Mouse (Mus musculus) gastrocnemius, postnatal 25 days (tissue): Measurements from ENCODE around the gene Sh2d1b2. TPM values are rescaled to one million over a fixed set of nuclear protein-coding genes. Genes with fewer than 3 reads are reported as not detected.

Experiments used
- DNase-seq: peaks from one replicate; pipeline ENCODE4 v3.0.0; 2022
- total RNA-seq, 2 experiments: library from RNA; stranded (reverse); gene quantifications; 1 replicate in 1 of 2; 2 replicates in 1 of 2; pipeline ENCODE4 v1.2.3; 2021

Sh2d1b2 gene
- total RNA-seq, 2 experiments from 2014 or later = not detected

DNA sequence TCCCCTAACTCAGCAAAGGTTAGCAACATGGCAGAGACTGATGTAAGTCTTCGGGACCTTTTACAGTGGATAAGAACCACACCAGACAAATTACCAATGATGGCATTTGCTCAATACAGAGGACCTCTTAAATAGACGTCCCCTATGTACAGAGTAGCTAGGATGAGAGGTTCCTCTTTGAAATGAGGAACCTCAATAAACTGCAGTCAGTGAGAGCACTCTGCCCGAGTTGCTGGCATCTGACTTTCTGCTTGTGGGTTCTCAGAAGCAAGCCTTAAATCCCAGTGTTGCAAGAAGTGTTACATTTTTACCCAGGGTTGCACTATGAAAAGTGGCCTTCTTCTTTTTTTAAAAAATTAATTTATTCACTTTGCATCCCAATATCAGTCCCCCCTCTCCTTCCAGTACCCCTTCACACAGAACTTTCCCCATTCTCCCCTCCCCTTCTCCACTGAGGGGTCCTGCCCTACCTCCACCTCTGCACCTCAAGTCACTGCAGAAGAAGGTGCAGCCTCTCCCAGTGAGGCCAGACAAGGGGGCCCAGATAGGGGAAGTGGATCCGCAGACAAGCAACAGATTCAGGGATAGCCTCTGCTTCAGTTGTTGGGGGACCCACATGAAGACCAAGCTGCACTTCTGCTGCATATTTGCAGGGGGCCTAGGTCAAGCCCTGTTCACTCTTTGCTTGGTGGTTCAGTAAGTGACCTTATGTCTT, 50.0 kb downstream of the Sh2d1b2 start:
- DNase-seq = no peak

DNA sequence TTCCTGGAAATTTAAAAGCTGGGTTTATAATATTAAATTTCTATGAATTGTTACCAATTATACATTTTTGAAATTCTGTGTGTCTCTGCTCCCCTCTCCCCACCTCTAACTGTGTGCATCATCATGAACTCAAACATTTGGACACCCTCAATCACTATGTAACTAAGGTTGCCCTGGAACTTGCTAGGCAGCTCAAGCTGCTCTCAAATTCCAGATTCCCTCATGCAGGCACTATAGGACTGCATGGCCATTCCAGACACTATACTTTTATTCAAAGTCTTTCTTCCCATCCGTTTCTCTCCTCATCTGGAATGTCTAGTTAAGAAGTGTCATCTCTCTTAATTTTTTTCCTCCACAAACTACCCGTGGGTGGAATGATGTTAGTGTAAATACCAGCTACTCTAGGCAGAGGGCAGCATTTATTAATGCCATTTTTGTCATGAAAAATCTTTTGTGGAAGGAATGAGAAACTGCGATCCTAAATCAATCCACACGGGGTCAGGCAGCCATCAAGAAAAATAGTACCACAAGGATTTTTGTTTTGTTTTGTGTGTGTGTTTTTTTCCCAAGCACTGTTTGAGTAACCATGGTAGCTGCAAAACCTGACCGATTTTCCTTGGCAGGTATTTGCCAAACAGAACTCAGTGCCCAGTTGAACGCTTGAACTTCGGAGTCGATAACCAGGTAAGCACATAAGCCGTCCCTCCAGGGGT, 59.8 kb downstream of the Sh2d1b2 start:
- DNase-seq = no peak

DNA sequence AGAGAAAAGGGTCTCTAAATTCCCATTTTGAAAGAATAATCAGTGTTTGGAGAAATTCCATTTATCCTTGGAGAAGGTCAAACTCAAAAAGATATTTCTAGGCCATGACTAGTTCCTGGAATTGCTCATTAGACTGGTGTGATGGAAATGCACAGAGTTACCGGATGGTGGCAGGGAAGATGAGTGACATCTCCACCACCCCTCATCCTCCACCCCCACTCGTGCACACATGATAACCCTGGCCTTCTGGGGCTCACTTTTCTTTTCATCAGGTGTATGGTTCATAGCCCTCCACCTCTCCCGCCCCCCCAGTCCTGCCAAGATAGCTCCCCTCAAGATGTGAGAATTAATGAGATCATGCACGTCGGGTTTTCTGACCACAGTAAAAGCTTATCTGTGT, 60.7 kb downstream of the Sh2d1b2 start:
- DNase-seq = no peak

DNA sequence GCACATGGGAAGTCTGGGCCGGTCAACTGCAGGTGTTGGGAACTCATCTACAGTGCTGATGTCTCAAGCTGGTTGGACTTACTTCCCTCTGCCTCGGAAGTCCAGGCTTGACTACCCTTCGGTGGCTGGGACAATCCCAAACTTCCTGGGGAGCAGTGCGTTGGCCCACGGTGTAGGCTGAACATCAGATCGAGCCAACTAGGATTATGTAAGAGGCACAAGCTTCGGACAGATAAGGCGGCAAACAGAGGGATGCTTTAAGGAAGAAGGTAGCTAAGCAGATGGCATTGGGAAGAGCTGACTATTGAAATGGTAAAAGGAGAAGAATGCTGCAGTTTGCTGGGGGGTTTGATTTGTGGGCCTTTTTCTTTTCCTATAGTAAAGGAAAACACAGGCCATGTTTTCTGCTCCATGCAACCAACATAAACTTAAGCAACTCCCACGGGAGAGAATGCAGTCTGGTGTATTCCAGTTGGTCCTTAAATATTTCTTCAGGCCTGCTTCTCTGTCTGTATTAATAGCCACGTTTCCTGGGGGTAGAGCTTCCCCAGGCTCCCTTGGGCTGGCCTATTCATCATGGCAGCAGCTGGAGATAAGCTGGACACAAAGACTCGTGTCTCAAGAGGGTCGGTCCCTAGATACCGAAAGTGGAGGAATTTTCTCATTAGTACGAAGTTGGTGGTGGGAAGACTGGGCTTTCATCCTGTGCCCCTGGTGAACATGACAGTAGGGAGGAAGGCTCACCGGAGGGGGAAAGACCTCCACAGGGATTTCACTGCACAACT, 62.4 kb downstream of the Sh2d1b2 start:
- DNase-seq = no peak

DNA sequence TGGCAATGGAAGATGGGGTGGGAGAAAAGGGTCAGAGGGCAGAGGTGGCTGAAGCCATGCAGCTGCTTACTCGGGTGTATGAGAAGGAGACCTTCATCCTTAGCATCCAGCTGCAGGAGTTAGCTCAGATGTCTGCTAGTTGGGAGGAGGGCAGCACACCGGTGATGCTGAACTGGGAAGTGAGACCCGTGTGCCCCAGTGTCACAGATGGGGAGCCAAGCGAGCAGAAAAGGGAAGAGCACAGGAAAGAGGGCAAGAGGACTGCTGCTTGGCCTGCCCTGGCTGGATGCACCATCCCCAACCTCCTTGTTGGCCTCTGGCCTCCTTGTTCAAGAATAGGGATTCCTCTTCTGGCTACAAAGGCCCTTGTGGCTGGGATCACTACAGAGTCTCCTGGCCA, 66.9 kb downstream of the Sh2d1b2 start:
- no peak for DNase-seq

DNA sequence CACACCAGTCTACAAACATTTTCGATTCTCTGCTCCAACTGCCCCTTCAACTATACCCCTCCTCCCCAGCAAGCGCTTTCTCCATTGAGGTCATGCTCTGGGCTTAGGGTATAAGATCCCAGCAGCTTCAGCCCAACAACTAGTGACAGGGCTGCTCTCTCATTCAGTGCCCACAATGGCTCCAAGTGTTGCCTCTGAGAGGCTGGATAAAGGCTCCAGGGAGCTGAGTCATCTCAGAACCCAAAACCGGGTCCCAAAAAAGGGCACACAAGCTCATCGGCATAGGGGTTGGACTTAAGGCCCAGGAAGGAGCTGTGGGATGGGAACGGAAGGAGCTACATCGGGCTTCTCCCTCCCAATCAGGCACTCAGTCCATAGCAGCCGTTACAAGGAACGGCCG, 69.1 kb downstream of the Sh2d1b2 start:
- DNase-seq = no peak

DNA sequence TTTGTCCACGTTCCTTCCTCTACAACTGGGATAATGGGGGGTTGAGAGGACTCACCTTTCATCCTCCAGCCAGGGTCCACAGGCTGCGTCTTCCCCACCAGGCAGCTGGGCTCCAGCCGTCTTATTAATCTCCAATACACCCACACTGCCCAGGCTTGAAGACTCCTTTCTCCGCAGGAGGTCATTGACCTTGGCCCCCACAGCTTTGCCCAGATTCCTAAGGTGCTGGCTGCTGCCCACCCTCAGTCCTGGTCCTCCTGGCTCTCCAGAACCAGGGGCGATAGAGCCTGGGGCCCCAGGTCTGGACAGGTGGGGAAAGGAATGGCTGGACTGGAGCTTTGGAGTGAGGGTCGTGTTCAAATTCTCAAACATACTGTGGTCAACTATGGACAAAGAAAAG, 69.9 kb downstream of the Sh2d1b2 start:
- no peak for DNase-seq

DNA sequence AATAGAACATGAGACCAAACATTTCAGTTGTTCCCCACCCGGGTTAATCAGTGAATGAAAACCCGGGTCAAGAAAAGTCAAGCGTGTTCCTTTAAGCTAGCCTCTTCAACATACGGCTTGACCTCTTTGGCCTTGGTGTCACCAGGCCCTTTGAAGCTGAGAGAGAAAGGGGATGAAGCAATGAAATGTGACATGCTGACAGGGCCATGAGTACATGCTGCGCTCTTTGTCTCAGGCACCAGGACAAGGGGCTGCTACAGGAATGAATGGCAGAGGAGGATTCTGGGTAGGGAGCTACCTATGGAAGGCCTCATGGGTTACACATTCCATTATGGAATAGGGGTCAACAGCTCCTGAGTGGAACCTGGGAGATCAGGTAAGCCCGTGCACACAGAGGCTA, 70.6 kb downstream of the Sh2d1b2 start:
- DNase-seq = no peak

Other genes with a start within 250 kb of the Sh2d1b2 start
- 10 to 100 TPM; 18.3 to 30.9 TPM for gene Ddr2, start 122.0 kb upstream of the Sh2d1b2 start, total RNA-seq
- gene Uap1, start 57.8 kb upstream of the Sh2d1b2 start, total RNA-seq = 10 to 100 TPM; 42.7 to 49.5 TPM
- 10 to 100 TPM; 11.1 to 12.3 TPM for gene Uhmk1, start 17.4 kb upstream of the Sh2d1b2 start, total RNA-seq
- not detected for gene Sh2d1b1, start 44.6 kb downstream of the Sh2d1b2 start, total RNA-seq
- gene Gm7694, start 73.6 kb downstream of the Sh2d1b2 start, total RNA-seq = 1 to 10 TPM in 1 of 2 experiments, under 1 TPM in 1; 0.43 to 1.0 TPM
- not detected for gene Spata46, start 76.1 kb downstream of the Sh2d1b2 start, total RNA-seq